8 mouse cellular contexts compared by ENCODE assay signal in genomic region chr2:5844181-5844872, GRCm38 (mm10). TPM values are rescaled to one million over a fixed set of nuclear protein-coding genes. Genes with fewer than 3 reads are reported as not detected.
DNase-seq lines count a peak whose midpoint lies in the region; ATAC-seq lines count a peak whose summit lies in the region.

No protein-coding gene starts in this region.

- no peaks in the 10 kb centered on the region for H3K27me3 ChIP-seq in lung, embryonic 15.5 days
- H3K27me3 ChIP-seq in embryonic facial prominence, embryonic 13.5 days, result no peaks in the 10 kb centered on the region
- H3K27me3 ChIP-seq in intestine, embryonic 15.5 days (replicated peaks), result no peaks in the 10 kb centered on the region
- no peaks in the 10 kb centered on the region for H3K27me3 ChIP-seq in neural tube, embryonic 13.5 days

- peak overlapping the region; percentile 74 for H3K9ac ChIP-seq in lung, embryonic 15.5 days
- H3K9ac ChIP-seq in embryonic facial prominence, embryonic 13.5 days, result peak overlapping the region; percentile 87
- peak overlapping the region; percentile 87 for H3K9ac ChIP-seq in intestine, embryonic 15.5 days
- H3K9ac ChIP-seq in neural tube, embryonic 13.5 days, result peak overlapping the region; percentile 75

- H3K9me3 ChIP-seq in lung, embryonic 15.5 days, result no peaks in the 10 kb centered on the region
- H3K9me3 ChIP-seq in embryonic facial prominence, embryonic 13.5 days, result no peaks in the 10 kb centered on the region
- H3K9me3 ChIP-seq in intestine, embryonic 15.5 days, result no peaks in the 10 kb centered on the region
- H3K9me3 ChIP-seq in neural tube, embryonic 13.5 days, result no peaks in the 10 kb centered on the region

- peak overlapping the region; percentile 90 for H3K27ac ChIP-seq in lung, embryonic 15.5 days
- peak overlapping the region; percentile 96 for H3K27ac ChIP-seq in embryonic facial prominence, embryonic 13.5 days
- peak overlapping the region; percentile 94 for H3K27ac ChIP-seq in intestine, embryonic 15.5 days
- H3K27ac ChIP-seq in neural tube, embryonic 13.5 days (replicated peaks), result peak overlapping the region; percentile 91

- DNase-seq in lung, postnatal 10 days, result no peak
- no peak for DNase-seq in frontal cortex, postnatal 10 days (ENCODE audit: low spot score in 2 of 2)
- DNase-seq in urinary bladder, postnatal 36 days (ENCODE audit: low spot score in 2 of 2), result no peak
- DNase-seq in spleen, postnatal 10 days (ENCODE audit: low spot score in 2 of 2), result no peak

- 4% methylated on average over 23 of the region's 23 CpGs for WGBS in lung, embryonic 15.5 days
- WGBS in embryonic facial prominence, embryonic 13.5 days, result 5% methylated on average over 23 of the region's 23 CpGs
- 4% methylated on average over 23 of the region's 23 CpGs for WGBS in intestine, embryonic 15.5 days
- WGBS in neural tube, embryonic 13.5 days, result 5% methylated on average over 23 of the region's 23 CpGs

- 0 out of 2 replicates have a peak, but pooled peaks have one; percentile 1 for ATAC-seq in lung, embryonic 15.5 days (ENCODE audit: borderline replicate concordance, extremely low read depth, low FRiP score, low TSS enrichment)
- no peak for ATAC-seq in embryonic facial prominence, embryonic 13.5 days (ENCODE audit: insufficient number of reproducible peaks, insufficient read depth, low FRiP score, low TSS enrichment, low read depth)
- ATAC-seq in intestine, embryonic 15.5 days, result peak; percentile 57
- peak; percentile 56 for ATAC-seq in neural tube, embryonic 13.5 days (ENCODE audit: low read depth)

- H3K4me3 ChIP-seq in lung, embryonic 15.5 days, result peak overlapping the region; percentile 70
- H3K4me3 ChIP-seq in embryonic facial prominence, embryonic 13.5 days, result peak overlapping the region; percentile 60
- H3K4me3 ChIP-seq in intestine, embryonic 15.5 days (replicated peaks), result peak overlapping the region; percentile 63
- H3K4me3 ChIP-seq in neural tube, embryonic 13.5 days, result peak overlapping the region; percentile 73

- H3K36me3 ChIP-seq in lung, embryonic 15.5 days, result peaks cover 32% of the 10 kb centered on the region
- peaks cover 38% of the 10 kb centered on the region for H3K36me3 ChIP-seq in embryonic facial prominence, embryonic 13.5 days
- H3K36me3 ChIP-seq in intestine, embryonic 15.5 days, result peaks cover 24% of the 10 kb centered on the region
- H3K36me3 ChIP-seq in neural tube, embryonic 13.5 days, result peaks cover 37% of the 10 kb centered on the region

- H3K4me2 ChIP-seq in lung, embryonic 15.5 days, result peak overlapping the region; percentile 54
- H3K4me2 ChIP-seq in embryonic facial prominence, embryonic 13.5 days, result peak overlapping the region; percentile 62
- H3K4me2 ChIP-seq in intestine, embryonic 15.5 days (replicated peaks), result peak overlapping the region; percentile 61
- H3K4me2 ChIP-seq in neural tube, embryonic 13.5 days, result peak overlapping the region; percentile 68

- H3K4me1 ChIP-seq in lung, embryonic 15.5 days, result peaks cover 12% of the 10 kb centered on the region
- peaks cover 16% of the 10 kb centered on the region for H3K4me1 ChIP-seq in embryonic facial prominence, embryonic 13.5 days
- H3K4me1 ChIP-seq in intestine, embryonic 15.5 days (replicated peaks), result 0 out of 2 replicates have a peak, but pooled peaks cover 5% of the 10 kb centered on the region
- peaks cover 24% of the 10 kb centered on the region for H3K4me1 ChIP-seq in neural tube, embryonic 13.5 days (replicated peaks)

RNA-seq across cellular contexts. Expression of gene Nudt5, which starts 0.5 kb away (rescaled TPM):
- 77.2 and 83.9 TPM in 2 replicates for polyA plus RNA-seq in lung, embryonic 15.5 days (2015; fragmentation: Nextera tagmentation; extraction: Ambion mirVana)
- 78.0 and 83.0 TPM in 2 replicates for polyA plus RNA-seq in embryonic facial prominence, embryonic 13.5 days (2015; fragmentation: Nextera tagmentation; extraction: Ambion mirVana)
- polyA plus RNA-seq in intestine, embryonic 15.5 days (2015; fragmentation: Nextera tagmentation; extraction: Ambion mirVana), result 70.4 and 73.2 TPM in 2 replicates
- 37.6 and 42.1 TPM in 2 replicates for polyA plus RNA-seq in neural tube, embryonic 13.5 days (2015; fragmentation: Nextera tagmentation; extraction: Ambion mirVana)

RNA-seq across cellular contexts. Expression of gene Cdc123, which starts 0.6 kb away (rescaled TPM):
- polyA plus RNA-seq in lung, embryonic 15.5 days (2015; fragmentation: Nextera tagmentation; extraction: Ambion mirVana), result 300 and 302 TPM in 2 replicates
- polyA plus RNA-seq in embryonic facial prominence, embryonic 13.5 days (2015; fragmentation: Nextera tagmentation; extraction: Ambion mirVana), result 351 and 402 TPM in 2 replicates
- polyA plus RNA-seq in intestine, embryonic 15.5 days (2015; fragmentation: Nextera tagmentation; extraction: Ambion mirVana), result 267 and 273 TPM in 2 replicates
- polyA plus RNA-seq in neural tube, embryonic 13.5 days (2015; fragmentation: Nextera tagmentation; extraction: Ambion mirVana), result 284 and 308 TPM in 2 replicates

RNA-seq across cellular contexts. Expression of gene Gm13199, which starts 18.4 kb away (rescaled TPM):
- 0.91 and 1.2 TPM in 2 replicates for polyA plus RNA-seq in lung, embryonic 15.5 days (2015; fragmentation: Nextera tagmentation; extraction: Ambion mirVana)
- polyA plus RNA-seq in embryonic facial prominence, embryonic 13.5 days (2015; fragmentation: Nextera tagmentation; extraction: Ambion mirVana), result 1.5 and 1.6 TPM in 2 replicates
- 1.3 and 1.8 TPM in 2 replicates for polyA plus RNA-seq in intestine, embryonic 15.5 days (2015; fragmentation: Nextera tagmentation; extraction: Ambion mirVana)
- 0.85 and 0.95 TPM in 2 replicates for polyA plus RNA-seq in neural tube, embryonic 13.5 days (2015; fragmentation: Nextera tagmentation; extraction: Ambion mirVana)

RNA-seq across cellular contexts. Expression of gene Sec61a2, which starts 50.9 kb away (rescaled TPM):
- 60.6 and 62.7 TPM in 2 replicates for polyA plus RNA-seq in lung, embryonic 15.5 days (2015; fragmentation: Nextera tagmentation; extraction: Ambion mirVana)
- polyA plus RNA-seq in embryonic facial prominence, embryonic 13.5 days (2015; fragmentation: Nextera tagmentation; extraction: Ambion mirVana), result 119 TPM in 2 replicates
- polyA plus RNA-seq in intestine, embryonic 15.5 days (2015; fragmentation: Nextera tagmentation; extraction: Ambion mirVana), result 62.3 and 64.8 TPM in 2 replicates
- polyA plus RNA-seq in neural tube, embryonic 13.5 days (2015; fragmentation: Nextera tagmentation; extraction: Ambion mirVana), result 106 and 111 TPM in 2 replicates
